Mouse (Mus musculus) E14TG2a.4 (cell line): ENCODE results near the gene Ormdl3.
A peak's percentile ranks its signal among the peaks of the same experiment; 100 is the strongest.

Source experiments
- CTCF ChIP-seq: conservative IDR thresholded peaks from 2 replicates; pipeline ENCODE4 v1.5.1; 2014; ENCODE audit warnings: low read length
- NANOG ChIP-seq: IDR thresholded peaks from 2 replicates; pipeline ENCODE4 v1.6.1; 2014; ENCODE audit warnings: borderline replicate concordance, low read length, mixed read lengths
- POU5F1 ChIP-seq: IDR thresholded peaks from 2 replicates; pipeline ENCODE4 v1.6.1; 2014; ENCODE audit warnings: low read length, borderline replicate concordance

GRCm38 (mm10) chr11:98581286-98582029, 5.7 kb downstream of the Ormdl3 start:
- no peak for TF ChIP-seq CTCF
- no peak for TF ChIP-seq POU5F1
- TF ChIP-seq NANOG, result peak; percentile 11; the same call in 1 of the 2 replicates
